Mouse (Mus musculus) liver, embryonic 15.5 days (tissue): ENCODE measurements around the gene Tmem102. TPM values are rescaled to one million over a fixed set of nuclear protein-coding genes. Genes with fewer than 3 reads are reported as not detected.

Experiments used
- ATAC-seq: fragments of 200-750 bp; cut with Nextera tagmentation; 2 replicates; pipeline ENCODE4 v1.8.0; 2017; ENCODE audit warnings: moderate number of reproducible peaks, mild to moderate bottlenecking, moderate library complexity; ENCODE audit not compliant: insufficient read depth
- H3K27ac ChIP-seq: fragments of 300-500 bp; sonication (generic); replicated peaks from 2 replicates; pipeline ENCODE4 v1.5.1; 2015; ENCODE audit warnings: mild to moderate bottlenecking, inconsistent platforms
- H3K27me3 ChIP-seq: fragments of 300-500 bp; sonication (generic); 2 replicates; pipeline ENCODE4 v1.6.1; 2015; ENCODE audit warnings: mild to moderate bottlenecking, inconsistent platforms
- H3K36me3 ChIP-seq: fragments of 300-500 bp; sonication (generic); replicated peaks from 2 replicates; pipeline ENCODE4 v1.6.1; 2015; ENCODE audit warnings: moderate library complexity, mild to moderate bottlenecking, inconsistent platforms
- H3K4me1 ChIP-seq: fragments of 300-500 bp; sonication (generic); replicated peaks from 2 replicates; pipeline ENCODE4 v1.6.1; 2015; ENCODE audit warnings: inconsistent platforms
- H3K4me2 ChIP-seq: fragments of 300-500 bp; sonication (generic); 2 replicates; pipeline ENCODE4 v1.6.1; 2015; ENCODE audit warnings: moderate library complexity, mild to moderate bottlenecking, inconsistent platforms
- H3K4me3 ChIP-seq: fragments of 300-500 bp; sonication (generic); replicated peaks from 2 replicates; pipeline ENCODE4 v1.5.1; 2015; ENCODE audit warnings: mild to moderate bottlenecking, inconsistent platforms
- H3K9ac ChIP-seq: fragments of 300-500 bp; sonication (generic); 2 replicates; pipeline ENCODE4 v1.6.1; 2015; ENCODE audit warnings: moderate library complexity, mild to moderate bottlenecking, inconsistent platforms
- H3K9me3 ChIP-seq: fragments of 300-500 bp; sonication (generic); replicated peaks from 2 replicates; pipeline ENCODE4 v1.6.1; 2016; ENCODE audit warnings: inconsistent platforms
- WGBS: fragments of 180-500 bp; shearing (Covaris S2); methylation state at CpG from one replicate; pipeline ENCODE4 v1.1.7; 2015; ENCODE audit warnings: mixed read lengths; ENCODE audit not compliant: insufficient replicate concordance; 5-methylcytosine and 5-hydroxymethylcytosine counted together
- polyA plus RNA-seq: library from polyadenylated mRNA; unstranded; fragments of >200 nt; fragmentation: Nextera tagmentation; extraction: Ambion mirVana; gene quantifications from 2 replicates; pipeline ENCODE4 v1.2.1, GENCODE M21; 2015

Gene Tmem102
- polyA plus RNA-seq, 1 experiment from 2014 or later: 0.69 TPM

GRCm38 (mm10) chr11:69787306-69787705, 18.1 kb downstream of the Tmem102 start:
- WGBS: 56% methylated on average over 5 of the region's 5 CpGs
- Histone ChIP-seq H3K9me3 (no peaks in the 10 kb centered on the region), H3K36me3 (no peaks in the 10 kb centered on the region), H3K4me3 (no peak overlapping the region), H3K27ac (no peak overlapping the region), H3K4me2 (no peak overlapping the region), H3K9ac (no peak overlapping the region), H3K27me3 (peaks cover 28% of the 10 kb centered on the region), H3K4me1 (peaks cover 15% of the 10 kb centered on the region)
- ATAC-seq: no peak

- Histone ChIP-seq H3K9me3 (no peaks in the 10 kb centered on the region), H3K27ac (peak overlapping the region; percentile 51), H3K4me3 (peak overlapping the region; percentile 54), H3K4me2 (peak overlapping the region; percentile 72), H3K36me3 (no peaks in the 10 kb centered on the region), H3K9ac (peak overlapping the region; percentile 42; the same call in 1 of the 2 replicates), H3K27me3 (peaks cover 39% of the 10 kb centered on the region), H3K4me1 (peaks cover 15% of the 10 kb centered on the region)
- 12% methylated on average over 15 of the region's 15 CpGs for WGBS
- peak; percentile 78 for ATAC-seq
Measured at GRCm38 (mm10) chr11:69784793-69785272, 20.6 kb downstream of the Tmem102 start.

DNA sequence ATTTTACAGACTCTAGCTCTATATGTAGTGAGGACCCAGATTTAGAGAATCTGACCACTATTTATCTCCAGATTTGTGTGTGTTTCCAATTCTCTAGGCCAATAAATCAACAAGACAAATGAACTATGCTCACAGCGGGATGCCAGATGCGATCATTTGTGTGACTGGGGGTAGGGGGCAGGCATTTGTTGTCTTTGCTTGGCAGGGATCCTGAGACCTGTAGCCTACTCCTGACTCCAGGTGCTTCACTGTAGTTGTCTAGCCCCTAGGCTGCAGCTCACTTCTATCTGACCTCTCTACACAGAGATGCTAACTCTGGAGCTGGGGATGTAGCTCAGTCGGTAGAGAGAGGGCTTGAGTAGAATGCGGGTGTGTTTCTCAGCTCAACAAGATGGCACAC, 23.6 kb downstream of the Tmem102 start:
- Histone ChIP-seq H3K4me2 (no peak overlapping the region), H3K27ac (no peak overlapping the region), H3K4me1 (peaks cover 13% of the 10 kb centered on the region), H3K9ac (no peak overlapping the region), H3K27me3 (peaks cover 61% of the 10 kb centered on the region), H3K4me3 (no peak overlapping the region), H3K36me3 (no peaks in the 10 kb centered on the region), H3K9me3 (no peaks in the 10 kb centered on the region)
- no peak for ATAC-seq
- WGBS: 43% methylated on average over 4 of the region's 4 CpGs

DNA sequence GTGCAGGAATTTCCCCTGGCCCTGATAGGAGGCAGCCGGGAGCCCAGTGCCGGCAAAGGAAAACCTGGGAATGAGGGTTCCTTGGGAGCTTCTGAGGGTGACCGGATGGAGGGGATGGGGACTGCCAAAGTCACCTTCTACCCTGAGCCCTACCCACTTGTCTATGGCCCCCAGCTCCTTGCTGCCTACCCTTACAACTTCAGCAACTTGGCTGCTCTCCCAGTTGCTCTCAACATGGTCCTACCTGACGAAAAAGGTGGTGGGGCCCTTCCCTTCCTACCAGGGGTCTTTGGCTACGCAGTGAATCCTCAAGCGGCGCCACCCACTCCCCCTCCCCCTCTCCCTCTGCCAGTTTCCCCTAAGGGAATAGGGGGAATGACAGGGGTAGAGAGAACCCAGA, 26.4 kb downstream of the Tmem102 start:
- H3K9ac ChIP-seq: no peak overlapping the region
- no peak overlapping the region for H3K4me2 ChIP-seq
- no peak overlapping the region for H3K27ac ChIP-seq
- no peak for ATAC-seq
- H3K4me3 ChIP-seq: no peak overlapping the region
- peaks cover 62% of the 10 kb centered on the region for H3K27me3 ChIP-seq
- no peaks in the 10 kb centered on the region for H3K36me3 ChIP-seq
- 65% methylated on average over 7 of the region's 7 CpGs for WGBS
- no peaks in the 10 kb centered on the region for H3K9me3 ChIP-seq
- no peaks in the 10 kb centered on the region; the same call in 1 of the 2 replicates for H3K4me1 ChIP-seq

DNA sequence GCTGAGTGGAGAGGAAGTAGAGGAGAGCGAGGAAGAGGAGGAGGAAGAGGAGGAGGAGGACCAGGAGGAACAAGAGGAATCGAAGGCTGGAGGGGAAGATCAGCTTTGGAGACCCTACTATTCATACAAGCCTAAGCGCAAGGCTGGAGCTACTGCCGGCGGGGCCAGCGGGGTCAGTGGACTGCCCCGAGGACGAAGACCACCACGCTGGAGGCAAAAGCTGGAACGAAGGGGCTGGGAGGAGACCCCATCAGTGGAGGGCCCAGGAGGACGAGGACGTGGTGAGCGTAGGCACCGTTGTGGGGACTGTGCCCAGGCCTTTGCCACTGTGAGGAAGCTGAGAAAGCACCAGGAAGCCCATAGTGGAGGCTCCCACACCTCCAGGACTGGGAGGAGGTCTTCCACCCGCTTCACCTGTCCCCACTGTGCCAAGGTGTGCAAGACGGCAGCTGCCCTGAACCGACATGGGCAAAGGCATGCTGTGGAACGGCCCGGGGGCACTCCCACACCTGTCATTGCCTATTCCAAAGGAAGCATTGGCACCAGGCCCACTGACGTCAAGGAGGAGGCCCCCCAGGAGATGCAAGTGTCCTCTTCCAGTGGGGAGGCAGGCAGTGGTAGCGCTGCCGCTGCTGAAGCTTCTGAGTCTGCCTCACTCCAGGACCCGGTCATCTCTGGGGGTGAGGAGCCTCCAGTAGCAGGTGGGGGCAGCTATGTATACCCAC, 27.0 kb downstream of the Tmem102 start:
- H3K4me3 ChIP-seq: no peak overlapping the region
- 59% methylated on average over 23 of the region's 23 CpGs for WGBS
- H3K27ac ChIP-seq: no peak overlapping the region
- no peak overlapping the region for H3K9ac ChIP-seq
- H3K9me3 ChIP-seq: no peaks in the 10 kb centered on the region
- peaks cover 62% of the 10 kb centered on the region for H3K27me3 ChIP-seq
- no peak overlapping the region for H3K4me2 ChIP-seq
- ATAC-seq: no peak
- H3K4me1 ChIP-seq: no peaks in the 10 kb centered on the region; the same call in 1 of the 2 replicates
- no peaks in the 10 kb centered on the region for H3K36me3 ChIP-seq

DNA sequence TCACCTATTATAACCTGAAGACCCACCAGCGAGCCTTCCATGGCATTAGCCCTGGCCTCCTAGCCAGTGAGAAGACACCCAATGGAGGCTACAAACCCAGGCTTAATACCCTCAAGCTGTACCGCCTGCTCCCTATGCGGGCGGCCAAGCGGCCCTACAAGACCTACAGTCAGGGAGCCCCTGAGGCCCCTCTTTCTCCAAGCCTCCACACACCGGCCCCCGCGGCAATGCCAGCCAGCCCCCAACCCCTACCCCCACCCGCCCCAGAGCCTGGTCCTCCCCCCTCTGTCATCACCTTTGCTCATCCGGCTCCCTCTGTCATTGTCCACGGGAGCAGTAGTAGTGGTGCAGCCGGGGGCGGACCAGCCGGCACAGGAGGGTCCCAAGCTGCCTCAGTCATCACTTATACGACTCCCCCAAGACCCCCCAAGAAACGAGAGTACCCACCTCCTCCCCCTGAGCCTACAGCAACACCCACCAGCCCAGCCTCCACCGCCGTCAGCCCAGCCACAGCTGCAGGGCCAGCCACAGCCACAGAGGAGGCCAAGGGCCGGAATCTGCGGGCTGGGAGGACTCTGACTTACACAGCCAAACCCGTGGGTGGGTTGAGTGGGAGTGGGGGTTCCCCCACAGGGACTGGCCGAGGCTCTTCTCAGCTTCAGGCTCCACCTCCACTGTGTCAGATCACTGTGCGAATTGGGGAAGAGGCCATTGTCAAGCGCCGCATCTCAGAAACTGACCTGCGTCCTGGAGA, 27.7 kb downstream of the Tmem102 start:
- H3K27me3 ChIP-seq: peaks cover 61% of the 10 kb centered on the region
- no peaks in the 10 kb centered on the region for H3K9me3 ChIP-seq
- H3K9ac ChIP-seq: no peak overlapping the region
- 54% methylated on average over 26 of the region's 26 CpGs for WGBS
- H3K36me3 ChIP-seq: no peaks in the 10 kb centered on the region
- no peaks in the 10 kb centered on the region; the same call in 1 of the 2 replicates for H3K4me1 ChIP-seq
- no peak overlapping the region for H3K4me2 ChIP-seq
- H3K4me3 ChIP-seq: no peak overlapping the region
- ATAC-seq: no peak
- no peak overlapping the region for H3K27ac ChIP-seq

- no peaks in the 10 kb centered on the region; the same call in 1 of the 2 replicates for H3K4me1 ChIP-seq
- ATAC-seq: no peak
- WGBS: 74% methylated on average over 20 of the region's 20 CpGs
- peaks cover 49% of the 10 kb centered on the region for H3K27me3 ChIP-seq
- H3K36me3 ChIP-seq: no peaks in the 10 kb centered on the region
- no peak overlapping the region for H3K4me2 ChIP-seq
- H3K27ac ChIP-seq: no peak overlapping the region
- H3K9me3 ChIP-seq: no peaks in the 10 kb centered on the region
- no peak overlapping the region for H3K4me3 ChIP-seq
- H3K9ac ChIP-seq: no peak overlapping the region
Measured at GRCm38 (mm10) chr11:69776488-69776887, 28.9 kb downstream of the Tmem102 start.

- Histone ChIP-seq H3K36me3 (no peaks in the 10 kb centered on the region), H3K4me2 (no peak overlapping the region), H3K9ac (no peak overlapping the region), H3K4me1 (no peaks in the 10 kb centered on the region; the same call in 1 of the 2 replicates), H3K27ac (no peak overlapping the region), H3K27me3 (peaks cover 42% of the 10 kb centered on the region), H3K9me3 (no peaks in the 10 kb centered on the region), H3K4me3 (no peak overlapping the region)
- ATAC-seq: no peak
- 65% methylated on average over 10 of the region's 10 CpGs for WGBS
Measured at GRCm38 (mm10) chr11:69775716-69776115, 29.7 kb downstream of the Tmem102 start.

DNA sequence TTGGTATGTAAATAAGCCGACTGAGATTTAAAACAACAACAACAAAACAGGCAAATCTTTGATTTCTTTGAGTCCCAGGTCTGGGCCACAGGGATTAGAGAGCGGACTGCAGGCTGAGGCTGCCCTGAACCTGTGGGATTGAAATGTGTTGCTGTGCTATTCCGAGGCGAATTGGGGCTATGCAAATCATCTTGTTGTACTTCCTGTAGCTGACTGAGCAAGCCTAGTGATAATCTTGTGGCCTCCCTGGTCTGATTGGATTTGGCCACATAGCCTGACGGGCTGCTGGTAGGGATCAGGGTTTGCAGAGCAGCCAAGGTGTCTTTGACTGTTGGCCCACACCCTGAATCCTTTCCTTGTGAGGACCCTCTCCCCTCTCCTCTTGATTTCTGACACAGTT, 30.5 kb downstream of the Tmem102 start:
- Histone ChIP-seq H3K27ac (no peak overlapping the region), H3K36me3 (no peaks in the 10 kb centered on the region), H3K27me3 (peaks cover 34% of the 10 kb centered on the region), H3K4me2 (no peak overlapping the region), H3K9me3 (no peaks in the 10 kb centered on the region), H3K4me3 (no peak overlapping the region), H3K9ac (no peak overlapping the region), H3K4me1 (no peaks in the 10 kb centered on the region; the same call in 1 of the 2 replicates)
- 33% methylated on average over 5 of the region's 5 CpGs for WGBS
- ATAC-seq: no peak

- Histone ChIP-seq H3K27me3 (peaks cover 15% of the 10 kb centered on the region), H3K4me1 (peaks cover 31% of the 10 kb centered on the region), H3K36me3 (no peaks in the 10 kb centered on the region), H3K9ac (no peak overlapping the region), H3K27ac (no peak overlapping the region), H3K9me3 (no peaks in the 10 kb centered on the region), H3K4me3 (no peak overlapping the region), H3K4me2 (peak overlapping the region; percentile 94)
- WGBS: 59% methylated on average over 4 of the region's 4 CpGs
- ATAC-seq: no peak
Measured at GRCm38 (mm10) chr11:69767625-69767909, 37.9 kb downstream of the Tmem102 start.

- Histone ChIP-seq H3K27ac (no peak overlapping the region; the same call in 1 of the 2 replicates), H3K4me1 (peaks cover 31% of the 10 kb centered on the region), H3K9ac (no peak overlapping the region; the same call in 1 of the 2 replicates), H3K4me3 (peak overlapping the region; percentile 72), H3K36me3 (no peaks in the 10 kb centered on the region), H3K27me3 (peaks cover 15% of the 10 kb centered on the region), H3K4me2 (peak overlapping the region; percentile 94), H3K9me3 (no peaks in the 10 kb centered on the region)
- ATAC-seq: no peak
- 64% methylated on average over 13 of the region's 13 CpGs for WGBS
Measured at GRCm38 (mm10) chr11:69766872-69767624, 38.4 kb downstream of the Tmem102 start.
